Mouse (Mus musculus) brain, embryonic 18.5 days (tissue): ENCODE results near the gene C77080.

ENCODE experiments used
- DNase-seq: peaks from one replicate; pipeline ENCODE4 v3.0.0-alpha.2; 2012; ENCODE audit warnings: low read depth, low spot score

The C77080 gene

DNA sequence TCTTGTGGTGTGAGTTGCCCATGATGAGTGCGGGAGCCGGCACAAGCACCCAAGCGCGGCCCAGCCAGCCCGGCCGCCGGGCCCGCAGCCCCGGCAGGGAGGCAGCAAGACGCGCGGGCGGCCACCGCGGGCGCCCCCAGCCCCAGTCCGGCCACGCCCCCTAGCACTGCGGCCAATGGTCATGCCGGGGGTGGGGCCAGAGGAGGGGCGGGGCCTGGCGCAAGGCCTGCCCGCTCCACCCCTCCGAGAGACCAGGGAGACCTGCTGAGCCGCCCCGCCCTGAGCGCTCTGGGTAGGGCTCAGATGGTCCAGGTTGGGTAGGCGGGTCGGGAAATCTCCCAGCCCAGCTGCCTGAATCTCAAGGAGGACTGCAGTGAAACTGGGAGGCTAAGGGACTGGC is 22.1 kb downstream of the C77080 start:
- DNase-seq: no peak

DNA sequence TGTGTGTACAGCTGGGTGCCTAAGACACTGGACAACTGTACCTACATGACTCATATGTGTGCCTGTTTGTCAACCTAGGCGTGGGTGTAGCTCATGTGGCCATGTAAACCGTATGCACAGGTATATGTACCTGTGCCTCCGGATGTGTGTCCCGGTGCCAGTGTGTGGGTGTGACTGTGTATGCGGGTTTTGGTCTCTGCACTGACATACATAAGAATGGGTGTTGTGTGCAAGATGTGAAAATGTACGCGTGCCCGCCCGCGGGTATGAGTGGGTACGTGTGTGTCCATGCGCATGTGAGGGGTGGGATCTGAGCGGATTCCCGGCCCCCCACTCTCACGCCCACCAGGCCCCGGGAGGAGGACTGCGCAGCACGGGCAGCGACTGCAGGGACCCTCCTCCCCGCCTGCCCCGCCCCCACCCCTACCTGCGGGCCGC is 22.6 kb downstream of the C77080 start:
- no peak for DNase-seq

DNA sequence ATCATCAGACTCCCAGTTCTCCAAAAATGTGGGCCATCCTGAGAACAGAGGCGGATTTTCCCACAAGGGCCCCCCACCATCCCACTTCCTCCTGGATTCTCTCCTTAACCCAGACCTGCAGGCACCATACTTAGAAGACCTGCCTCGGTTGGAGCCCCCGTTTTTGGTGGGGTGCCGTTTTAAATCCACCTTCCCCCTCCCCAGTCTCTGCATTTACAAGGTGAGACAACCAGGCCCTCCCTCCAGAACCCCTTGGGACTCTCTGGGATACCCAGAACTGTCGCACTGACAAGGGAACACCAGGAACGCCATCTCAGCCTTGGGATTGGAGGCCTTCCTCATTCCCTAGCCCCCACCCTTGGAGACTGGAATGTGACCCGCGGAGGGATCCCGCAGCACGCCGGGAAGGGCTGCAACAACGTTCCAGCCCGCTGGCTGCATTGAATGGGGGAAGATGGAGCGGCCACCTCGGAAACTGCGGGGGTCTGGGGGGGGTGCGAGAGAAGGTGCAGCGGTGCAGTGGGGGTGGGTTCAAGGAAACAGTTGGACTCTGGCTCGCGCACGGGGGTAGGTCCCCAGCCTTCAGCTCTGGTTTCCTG is 23.3 kb downstream of the C77080 start:
- DNase-seq: no peak

DNA sequence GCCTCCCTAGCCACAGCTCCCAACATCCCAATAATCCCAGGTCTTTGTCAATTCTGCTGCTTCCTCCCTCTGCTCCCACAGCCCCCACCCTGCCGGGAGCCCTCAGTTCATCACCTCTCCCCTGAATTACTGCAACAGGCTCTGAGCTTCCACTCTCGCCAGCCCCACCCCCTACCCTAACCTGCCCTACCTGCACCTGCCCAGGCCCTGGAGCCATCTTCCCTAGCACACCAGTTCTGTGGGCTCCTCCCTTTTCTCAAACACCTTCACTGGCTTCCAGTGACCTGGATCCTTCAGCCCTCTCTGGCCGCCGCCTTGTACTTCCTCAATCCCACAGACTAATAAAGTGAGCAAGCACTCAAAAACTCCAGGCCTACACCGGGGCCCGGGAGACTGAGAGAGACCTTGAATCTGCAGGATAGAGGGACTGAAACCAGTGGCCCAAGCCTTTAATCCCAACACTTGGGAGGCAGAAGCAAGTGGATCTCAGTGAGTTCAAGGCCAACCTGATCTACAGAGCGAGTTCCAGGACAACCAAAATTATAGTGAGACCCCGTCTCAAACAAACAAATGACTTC is 24.9 kb downstream of the C77080 start:
- DNase-seq: no peak

DNA sequence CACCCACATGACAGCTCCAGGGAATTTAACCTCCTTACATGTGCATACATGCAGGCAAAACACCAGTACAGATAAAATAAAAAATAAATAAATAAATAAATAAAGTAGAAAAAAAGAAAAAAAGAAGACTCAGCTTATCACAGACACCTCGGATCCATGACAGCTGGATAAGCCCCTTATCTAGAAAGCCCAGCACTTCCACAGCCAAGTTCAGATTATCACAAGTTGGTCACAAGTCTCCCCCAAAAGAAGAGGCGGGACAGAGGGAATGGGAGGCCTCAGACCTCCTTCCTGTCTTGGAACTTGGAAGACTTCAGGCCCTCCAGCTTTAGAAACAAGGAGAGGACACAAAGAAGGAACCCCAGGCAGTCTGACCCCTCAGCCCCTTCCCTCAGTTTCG is 26.1 kb downstream of the C77080 start:
- no peak for DNase-seq

DNA sequence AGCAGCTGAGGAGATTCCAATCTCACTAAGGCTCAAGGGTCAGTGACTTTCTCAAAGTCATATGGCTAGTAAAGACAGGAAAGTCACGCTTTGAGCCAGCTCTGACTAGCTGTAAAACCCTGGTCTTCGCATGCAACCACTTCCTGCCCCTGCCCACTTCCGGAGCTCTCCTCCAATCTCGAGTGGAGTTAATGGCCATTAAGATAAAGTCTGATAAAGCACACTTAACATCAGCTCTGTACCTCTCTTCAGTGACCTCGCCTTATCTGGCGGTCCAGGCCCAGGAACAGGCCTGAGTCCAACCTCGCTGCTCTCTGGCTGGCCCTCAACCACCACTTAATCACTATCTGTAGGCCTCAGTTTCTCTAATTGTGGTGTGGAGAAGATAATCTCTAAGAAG is 26.7 kb downstream of the C77080 start:
- no peak for DNase-seq

DNA sequence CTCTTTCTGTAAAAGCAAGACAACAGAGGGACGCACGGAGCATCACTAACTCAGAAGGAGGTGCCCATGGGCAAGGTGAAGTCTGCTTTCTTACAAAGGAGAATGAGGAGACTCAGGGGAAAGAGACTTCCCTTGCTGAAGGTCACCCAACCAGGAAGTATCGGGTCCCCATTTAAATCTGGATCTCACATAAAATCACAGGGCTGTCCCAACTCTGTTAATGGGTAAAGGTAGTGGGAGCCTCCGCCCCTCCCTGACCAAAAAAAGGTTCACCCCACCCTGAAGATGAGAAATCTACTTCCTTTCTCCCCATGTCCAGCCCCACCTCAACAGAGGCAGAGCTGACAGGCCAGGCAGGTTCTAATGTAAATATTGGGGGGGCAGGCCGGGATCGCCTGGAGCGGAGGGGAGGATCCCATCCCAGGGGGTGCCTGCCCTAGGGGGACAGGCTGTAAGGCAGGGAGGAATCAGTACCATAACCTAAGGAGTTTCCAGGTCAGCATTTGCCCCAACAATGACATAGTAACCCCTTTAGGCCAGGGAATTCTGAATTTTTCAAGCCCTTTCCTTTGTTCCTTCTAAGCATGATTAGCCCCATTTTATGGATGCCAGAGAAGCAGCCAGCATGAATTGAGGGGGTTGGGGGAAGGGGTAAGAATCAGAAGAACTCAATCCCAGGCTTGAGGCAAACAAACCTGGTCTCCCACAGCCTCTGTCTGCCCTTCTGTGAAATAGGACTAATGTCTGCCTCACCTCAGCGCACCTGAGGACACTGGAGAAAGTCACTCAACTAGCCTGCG is 28.4 kb downstream of the C77080 start:
- DNase-seq: no peak

DNA sequence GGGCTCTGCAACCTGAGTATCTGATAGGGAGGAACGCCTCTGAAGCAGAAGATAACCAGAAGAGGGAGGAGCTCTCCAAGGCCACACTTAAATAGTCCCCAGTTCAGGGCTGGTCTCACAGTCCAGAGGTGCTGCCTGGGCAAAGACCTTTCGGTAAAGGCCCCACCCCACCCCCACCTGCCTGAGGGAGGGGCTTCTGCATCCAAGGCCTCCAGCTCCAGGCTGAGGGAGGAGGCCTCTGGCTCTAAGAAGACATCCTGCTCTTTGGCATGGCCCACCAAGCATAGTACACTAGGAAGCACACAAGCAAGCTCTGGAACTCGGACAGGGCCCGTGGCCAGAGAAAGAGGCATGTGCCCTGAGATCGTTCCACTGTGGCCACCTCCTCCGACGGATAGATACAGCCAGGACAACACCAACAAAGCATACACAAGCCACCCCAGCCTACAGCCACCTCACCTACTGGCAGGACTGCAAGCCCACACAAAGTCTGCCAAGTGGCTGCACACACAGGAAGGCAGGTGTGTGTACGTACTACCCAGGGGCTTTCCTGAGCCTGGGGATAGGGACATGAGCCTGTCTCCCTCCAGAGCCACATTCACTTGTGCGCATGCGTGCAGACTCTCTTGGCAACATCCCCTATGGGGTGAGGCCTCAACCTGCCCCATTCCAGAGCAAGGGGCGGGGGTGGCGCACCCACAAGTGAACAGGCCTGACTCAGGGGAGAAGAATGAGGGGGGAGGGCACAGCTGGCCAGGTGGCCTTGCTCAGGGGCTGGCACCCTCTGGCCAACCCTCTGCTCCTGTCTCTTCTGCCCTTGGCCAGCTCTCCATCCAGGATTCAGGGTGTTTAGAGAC is 29.4 kb downstream of the C77080 start:
- DNase-seq: no peak

DNA sequence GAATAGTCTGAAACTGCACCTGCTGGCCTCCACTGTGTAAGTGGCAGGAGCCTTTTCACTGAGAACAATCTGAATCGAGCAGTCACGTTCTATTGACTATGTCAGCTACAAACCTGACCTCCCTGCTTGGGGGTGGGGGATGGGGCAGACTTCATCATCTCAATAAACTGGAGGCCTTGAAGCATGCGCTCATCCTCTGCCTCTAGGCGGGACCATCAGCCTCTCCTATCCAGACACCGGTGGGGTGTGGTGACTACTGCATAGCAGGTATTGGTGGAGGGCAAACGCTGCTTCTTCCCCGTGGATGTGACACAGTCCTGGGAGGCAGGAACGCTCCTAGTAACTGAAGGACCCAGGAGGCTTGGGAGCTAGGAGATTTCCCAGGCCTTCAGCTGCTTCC is 30.3 kb downstream of the C77080 start:
- no peak for DNase-seq

DNA sequence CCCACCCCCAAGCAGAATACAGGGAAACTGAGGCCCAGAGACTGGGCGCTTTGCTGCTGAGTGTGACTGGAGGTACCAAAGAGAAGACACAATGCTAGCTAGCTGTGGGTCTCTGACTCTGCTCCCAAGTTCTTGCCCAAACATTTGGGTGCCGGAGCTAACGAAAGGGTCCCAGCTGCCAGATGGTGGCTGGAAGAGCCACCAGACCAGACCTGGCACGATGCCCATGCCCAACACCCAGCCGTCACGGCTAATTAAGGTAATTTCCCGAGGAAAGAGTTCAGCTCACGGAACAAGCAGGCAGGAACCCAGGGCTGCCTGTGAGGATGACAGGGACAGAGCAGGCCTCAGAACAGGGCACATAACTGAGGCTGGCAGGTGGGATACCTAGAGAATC is 33.2 kb downstream of the C77080 start:
- DNase-seq: no peak

DNA sequence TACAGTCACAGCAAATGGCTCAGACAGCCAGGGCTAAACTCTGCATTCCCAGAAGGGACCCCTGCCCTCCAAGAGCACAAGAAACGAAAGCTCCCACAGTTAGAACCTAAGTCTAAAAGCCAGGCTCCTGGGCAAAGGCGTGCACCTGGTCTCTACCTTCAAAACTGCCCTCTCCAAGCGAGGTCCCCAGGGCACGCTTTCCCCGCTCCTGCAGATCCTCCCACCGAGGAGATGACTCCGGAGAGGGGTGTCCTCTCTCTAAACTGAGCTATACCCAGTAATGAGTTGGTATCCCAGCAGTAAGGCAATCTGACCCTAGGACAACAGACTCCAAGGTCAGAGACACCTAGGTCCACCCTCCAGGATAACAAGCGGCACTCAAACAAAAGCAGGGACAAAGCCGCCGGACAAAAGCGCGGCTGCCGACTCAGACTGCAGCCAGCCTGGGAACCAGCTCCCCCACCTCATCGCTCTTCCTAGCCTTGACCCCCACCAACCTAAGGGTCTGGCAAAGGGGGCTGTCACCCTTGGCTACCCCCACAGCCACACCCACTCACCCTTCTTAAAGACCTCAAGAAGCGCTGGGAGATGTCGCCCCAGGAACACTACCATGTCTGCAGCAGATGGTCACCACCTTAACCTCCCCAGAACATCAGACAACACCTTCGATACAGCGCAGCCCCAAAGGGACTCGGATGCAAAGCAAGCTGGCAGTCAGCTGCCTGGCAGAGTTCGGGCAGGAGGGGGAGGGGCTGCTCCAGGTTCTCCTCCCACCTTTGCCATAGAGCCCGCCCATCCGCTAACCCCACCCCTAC is 33.8 kb downstream of the C77080 start:
- DNase-seq: no peak

DNA sequence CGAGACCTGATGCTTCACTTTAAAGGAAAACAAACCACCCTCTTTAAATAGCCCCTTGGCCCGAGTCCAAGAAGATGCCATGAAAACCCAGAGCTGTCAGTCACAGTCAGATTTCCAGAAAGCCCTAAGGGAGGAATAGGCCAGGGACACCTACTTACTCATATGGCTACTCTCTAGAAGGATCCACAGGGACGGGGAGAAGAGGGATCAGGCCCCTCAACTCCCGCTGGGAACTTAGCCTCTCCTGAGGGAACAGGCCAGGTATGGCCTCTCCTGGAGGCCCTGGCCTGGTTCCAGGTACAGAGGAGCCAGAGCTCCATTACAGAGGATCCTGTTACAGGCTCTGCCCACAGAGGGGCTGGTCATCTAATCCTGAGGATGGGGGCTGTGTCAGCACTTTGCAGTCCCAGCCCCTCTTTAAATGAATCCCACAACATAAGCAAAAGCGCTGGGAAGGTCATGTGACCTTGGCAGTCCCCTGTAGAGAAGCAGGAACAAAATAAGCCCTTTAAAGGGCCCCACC is 34.7 kb downstream of the C77080 start:
- DNase-seq: no peak

DNA sequence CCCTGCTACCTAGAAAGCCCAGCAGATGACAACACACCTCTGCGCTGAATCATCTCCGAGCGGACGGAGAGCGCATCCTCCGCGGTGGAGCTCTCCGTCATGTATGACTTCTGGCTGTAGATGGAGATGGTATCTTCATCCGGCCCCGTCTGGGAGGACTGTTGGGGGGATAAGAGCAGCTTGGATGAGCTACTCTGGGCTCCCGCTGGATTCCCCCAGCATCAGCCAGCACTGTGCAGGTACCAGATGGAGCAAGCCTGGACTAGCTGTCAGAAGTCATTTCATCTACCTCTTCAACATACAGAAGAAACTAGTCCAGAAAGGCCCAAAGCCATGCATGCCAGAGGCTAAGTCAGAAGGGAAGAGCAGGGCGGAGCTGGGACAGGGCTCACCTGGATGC is 35.9 kb downstream of the C77080 start:
- no peak for DNase-seq

DNA sequence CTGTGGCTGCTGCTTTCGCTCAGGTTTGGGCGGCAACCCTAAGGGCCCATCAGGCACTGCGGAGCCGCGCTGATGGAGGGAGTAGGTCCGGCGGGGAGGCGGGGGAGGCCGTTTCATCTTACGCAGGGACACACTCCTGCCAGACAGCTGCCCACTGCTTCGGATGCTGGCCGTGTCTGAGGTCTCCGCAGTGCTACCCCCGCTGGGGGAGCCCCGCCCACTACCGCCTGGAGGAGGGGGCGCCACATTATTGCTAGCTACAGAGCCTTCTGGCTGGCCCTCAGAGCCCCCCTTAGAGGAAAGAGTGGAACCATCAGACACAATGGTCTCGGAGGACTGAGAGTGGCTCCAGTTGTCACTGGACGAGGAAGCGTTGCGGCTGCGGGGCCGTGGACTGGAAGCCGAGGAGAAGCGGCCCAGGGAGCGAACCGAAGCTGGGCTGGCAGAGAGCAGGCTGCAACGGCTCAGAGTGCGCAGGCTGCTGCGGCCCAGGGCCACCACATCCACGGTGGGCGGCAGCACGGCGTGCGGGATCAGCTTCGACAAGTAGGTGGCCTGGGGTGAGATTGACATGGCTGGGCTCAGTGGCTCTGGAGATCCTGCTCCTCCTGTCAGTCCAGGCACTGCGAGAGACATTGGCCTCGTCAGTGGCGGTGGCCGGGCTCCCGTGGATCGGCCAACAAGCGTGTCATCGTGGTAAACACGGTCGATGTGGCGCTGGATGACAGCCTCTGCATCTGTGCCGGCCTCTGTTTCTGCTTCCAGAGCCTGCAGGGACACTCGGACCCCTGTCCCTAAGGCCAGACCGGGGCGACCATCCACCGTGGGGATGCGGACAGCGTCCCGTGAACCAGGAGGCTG is 37.6 kb downstream of the C77080 start:
- no peak for DNase-seq

DNA sequence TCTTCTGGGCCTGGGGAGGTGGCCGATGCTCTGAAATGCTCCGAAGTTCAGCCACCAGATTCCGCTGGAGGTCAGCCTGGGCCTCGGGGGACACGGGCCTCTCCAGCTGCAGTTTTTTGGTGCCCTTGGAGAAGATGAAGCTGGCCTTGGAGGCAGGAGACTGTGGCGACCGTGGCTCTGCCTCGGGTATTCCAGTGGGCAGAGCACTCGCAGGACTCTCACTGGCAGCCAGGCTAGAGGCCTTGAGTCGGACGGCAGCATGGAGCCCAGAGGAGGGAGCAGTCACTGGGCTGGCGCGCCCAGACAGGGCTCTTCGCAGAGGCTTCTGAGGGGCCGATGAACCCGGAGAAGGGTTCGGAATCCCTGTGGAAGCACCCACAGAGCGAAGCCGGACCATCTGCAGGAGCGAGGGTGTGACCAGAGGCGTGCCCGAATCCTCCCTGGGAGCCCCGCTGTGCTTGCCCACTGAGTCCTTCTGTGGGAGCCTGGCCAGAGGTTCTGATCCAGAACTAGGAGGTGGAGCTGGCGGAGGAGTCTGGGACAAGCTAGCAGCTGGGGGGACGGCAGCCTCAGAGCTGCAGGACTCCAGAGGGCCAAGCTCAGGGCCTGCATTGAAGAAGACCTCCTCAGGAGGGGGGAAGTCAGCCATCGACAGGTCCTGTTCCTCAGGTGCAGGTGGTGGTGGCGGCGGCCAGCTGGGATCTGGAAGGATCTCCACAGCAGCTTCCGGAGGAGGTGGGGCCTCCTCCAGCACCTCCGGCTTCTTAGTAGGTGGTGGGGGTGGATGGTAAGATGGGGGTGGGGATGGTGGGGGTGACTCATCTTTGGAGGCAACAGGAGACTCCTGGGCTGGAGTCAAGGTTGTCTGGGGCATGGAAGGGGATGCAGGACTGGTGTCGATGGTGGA is 38.9 kb downstream of the C77080 start:
- no peak for DNase-seq

DNA sequence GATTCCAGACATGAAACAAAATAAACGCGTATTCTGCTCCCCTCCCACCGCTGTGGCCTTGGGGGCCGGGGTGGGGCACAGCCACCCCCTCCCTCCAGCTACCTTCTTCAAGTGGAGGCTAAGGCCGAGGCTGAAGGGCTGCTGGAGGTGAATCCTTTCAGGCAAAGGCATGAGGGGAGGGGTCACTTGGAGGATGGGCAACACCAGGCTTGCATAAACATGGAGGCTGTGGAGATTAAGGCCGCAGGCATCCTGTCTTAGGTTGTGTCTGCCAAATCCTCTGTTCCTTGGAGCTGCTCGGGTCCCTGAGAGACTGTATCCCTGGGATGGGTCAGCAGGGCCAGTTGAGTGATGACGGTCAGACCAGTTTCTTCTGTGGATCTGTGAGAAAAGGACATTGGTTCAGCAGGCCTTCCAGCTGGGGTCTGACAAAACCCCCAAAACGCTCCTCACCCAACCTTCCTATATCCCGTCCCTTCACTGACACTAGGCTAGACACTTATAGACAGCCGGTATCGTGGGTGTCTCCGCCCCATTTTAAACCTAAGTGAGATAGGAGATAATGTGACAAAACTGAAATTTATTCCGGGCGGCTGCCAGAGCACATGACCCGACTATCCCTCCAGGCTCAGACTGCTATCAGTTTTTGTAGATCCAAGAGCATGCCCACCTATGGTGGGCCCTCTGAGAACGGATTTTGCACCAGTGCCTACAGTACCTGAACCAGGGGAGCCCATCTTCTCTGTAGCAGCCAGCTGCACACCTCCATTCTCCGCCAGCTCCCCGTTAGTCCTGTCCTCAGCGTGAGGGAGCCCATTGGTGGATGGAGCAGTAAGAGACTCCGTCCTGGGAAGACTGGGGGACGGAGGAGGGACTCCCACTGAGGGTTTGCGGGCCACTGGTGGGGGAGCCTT is 39.9 kb downstream of the C77080 start:
- DNase-seq: no peak

DNA sequence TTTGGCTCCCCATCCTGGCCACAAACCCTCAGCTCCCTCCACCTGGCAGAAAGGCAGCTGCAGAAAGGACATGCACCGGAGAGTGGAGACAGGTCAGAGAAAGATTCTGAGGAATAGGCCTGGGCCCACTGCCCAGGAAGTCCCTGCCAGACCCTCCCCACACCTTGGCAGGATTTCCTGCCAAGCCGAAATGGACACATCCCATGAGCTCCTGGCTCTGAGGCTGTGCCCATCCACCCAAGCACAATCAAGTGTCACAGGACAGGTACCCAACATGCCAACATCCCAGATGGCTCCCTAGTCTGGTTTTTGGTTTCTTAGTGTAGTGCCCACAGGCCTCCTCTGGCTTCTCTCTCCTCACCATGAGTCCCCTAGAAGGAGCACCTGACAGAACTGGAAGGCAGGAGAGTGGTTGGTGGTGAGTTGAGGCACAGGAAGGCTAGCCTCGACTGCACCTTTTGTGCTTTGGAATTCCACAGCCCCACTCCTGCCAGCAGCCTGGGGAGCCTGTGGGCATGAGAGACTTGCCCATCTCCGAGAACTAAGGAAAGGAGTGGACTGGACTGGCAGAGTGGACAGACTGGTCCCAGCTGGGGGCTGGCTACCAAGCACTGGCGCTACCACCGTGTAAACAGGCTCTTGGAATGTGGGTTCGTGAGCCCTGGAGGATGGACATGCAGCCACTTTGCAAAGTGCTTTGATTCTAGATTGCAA is 40.7 kb downstream of the C77080 start:
- no peak for DNase-seq
